Mouse (Mus musculus) erythroblast, embryonic 14.5 days (primary cell): ENCODE data around the gene Gna15. TPM values are rescaled to one million over a fixed set of nuclear protein-coding genes. Genes with fewer than 3 reads are reported as not detected.

Source experiments
- H3K27me3 ChIP-seq: 2 replicates; pipeline ENCODE4 v1.6.1; 2012; ENCODE audit warnings: inconsistent platforms; ENCODE audit not compliant: control insufficient read depth
- H3K36me3 ChIP-seq: 2 replicates; pipeline ENCODE4 v1.6.1; 2012; ENCODE audit warnings: mild to moderate bottlenecking, inconsistent platforms; ENCODE audit not compliant: control insufficient read depth
- H3K4me1 ChIP-seq: 2 replicates; pipeline ENCODE4 v1.6.1; 2012; ENCODE audit warnings: inconsistent platforms; ENCODE audit not compliant: control insufficient read depth
- H3K4me3 ChIP-seq: replicated peaks from 2 replicates; pipeline ENCODE3; 2012; ENCODE audit warnings: moderate library complexity, mild to moderate bottlenecking, inconsistent platforms
- H3K9me3 ChIP-seq: 2 replicates; pipeline ENCODE4 v1.6.1; 2012; ENCODE audit warnings: low read length, inconsistent platforms, mixed read lengths; ENCODE audit not compliant: control insufficient read depth
- GATA1 ChIP-seq: IDR thresholded peaks from 2 replicates; pipeline ENCODE4 v1.6.1; 2012; ENCODE audit warnings: low read length, inconsistent platforms, mixed read lengths
- TAL1 ChIP-seq: IDR thresholded peaks from 3 replicates; pipeline ENCODE4 v1.6.1; 2012; ENCODE audit warnings: low read length, inconsistent platforms, mixed read lengths
- polyA plus RNA-seq: library from polyadenylated mRNA; stranded (reverse); fragments of >175 nt; gene quantifications from 2 replicates; pipeline ENCODE4 v1.2.3, GENCODE M21; 2012

Gna15 gene
- polyA plus RNA-seq, 1 experiment: 0.14 TPM

DNA sequence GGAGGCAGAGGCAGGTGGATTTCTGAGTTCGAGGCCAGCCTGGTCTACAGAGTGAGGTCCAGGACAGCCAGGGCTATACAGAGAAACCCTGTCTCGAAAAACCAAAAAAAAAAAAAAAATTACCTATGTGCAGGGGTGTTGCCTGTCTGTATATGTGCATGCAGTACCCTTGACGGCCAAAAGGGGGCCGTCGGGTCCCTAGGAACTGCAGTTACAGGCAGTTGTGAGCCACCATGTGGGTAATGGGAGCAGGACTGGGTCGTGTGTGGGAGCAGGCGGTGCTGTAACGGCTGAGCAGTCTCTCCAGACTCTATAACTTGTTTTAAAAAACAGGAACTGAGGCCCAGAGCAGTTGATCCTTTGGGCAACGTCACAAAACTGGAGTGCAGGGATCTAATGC is 40.0 kb downstream of the Gna15 start:
- Histone ChIP-seq H3K36me3 (peaks cover 30% of the 10 kb centered on the region), H3K27me3 (peaks cover 34% of the 10 kb centered on the region), H3K9me3 (no peaks in the 10 kb centered on the region), H3K4me3 (no peak overlapping the region), H3K4me1 (peaks cover 18% of the 10 kb centered on the region)
- TF ChIP-seq GATA1: no peak
- TF ChIP-seq TAL1: no peak

- Histone ChIP-seq H3K4me1 (peaks cover 21% of the 10 kb centered on the region), H3K36me3 (peaks cover 16% of the 10 kb centered on the region), H3K9me3 (no peaks in the 10 kb centered on the region), H3K4me3 (peak within 1 kb of the TSS; percentile 42), H3K27me3 (peaks cover 46% of the 10 kb centered on the region)
- no peak for TF ChIP-seq GATA1
- no peak for TF ChIP-seq TAL1
Measured at GRCm38 (mm10) chr10:81482533-81482889, 41.5 kb downstream of the Gna15 start, which contains the start of gene Celf5. TSS of gene Celf5 (minus strand) at chr10:81482709.

- Histone ChIP-seq H3K9me3 (no peaks in the 10 kb centered on the region), H3K36me3 (peaks cover 9% of the 10 kb centered on the region), H3K27me3 (peaks cover 52% of the 10 kb centered on the region), H3K4me1 (peaks cover 25% of the 10 kb centered on the region), H3K4me3 (peak overlapping the region; percentile 42)
- no peak for TF ChIP-seq TAL1
- TF ChIP-seq GATA1: no peak
Measured at GRCm38 (mm10) chr10:81481605-81482532, 42.2 kb downstream of the Gna15 start.

DNA sequence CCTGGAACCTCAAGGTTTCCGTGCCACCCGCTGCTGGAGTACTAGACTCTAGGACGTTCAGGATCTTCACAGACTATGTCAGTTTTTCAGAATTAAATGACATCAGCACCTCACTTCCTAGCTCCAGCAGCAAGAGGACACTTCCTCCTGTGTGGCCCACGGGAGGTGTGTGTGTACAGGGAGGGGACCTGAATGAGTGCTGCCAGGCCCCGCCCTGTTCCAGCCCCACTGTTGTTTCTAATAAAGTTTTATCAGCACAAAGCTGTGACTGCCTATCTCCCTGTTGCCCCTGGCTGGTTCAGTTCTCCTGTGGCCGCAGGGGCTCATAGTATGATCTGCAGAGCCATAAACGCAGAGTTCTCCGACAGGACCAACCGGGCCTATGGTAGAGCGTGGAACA is 49.6 kb downstream of the Gna15 start:
- no peaks in the 10 kb centered on the region; the same call in 1 of the 2 replicates for H3K9me3 ChIP-seq
- TF ChIP-seq GATA1 (no peak), TAL1 (no peak)
- no peak overlapping the region for H3K4me3 ChIP-seq
- peaks cover 7% of the 10 kb centered on the region for H3K4me1 ChIP-seq
- no peaks in the 10 kb centered on the region for H3K36me3 ChIP-seq
- peaks cover 85% of the 10 kb centered on the region for H3K27me3 ChIP-seq

GRCm38 (mm10) chr10:81473003-81473451 is 51.0 kb downstream of the Gna15 start:
- no peak overlapping the region for H3K4me3 ChIP-seq
- TF ChIP-seq TAL1: no peak
- TF ChIP-seq GATA1: no peak
- peaks cover 91% of the 10 kb centered on the region for H3K27me3 ChIP-seq
- H3K4me1 ChIP-seq: peaks cover 7% of the 10 kb centered on the region
- H3K9me3 ChIP-seq: no peaks in the 10 kb centered on the region; the same call in 1 of the 2 replicates
- H3K36me3 ChIP-seq: no peaks in the 10 kb centered on the region

- TF ChIP-seq GATA1 (no peak), TAL1 (no peak)
- H3K27me3 ChIP-seq: peaks cover 93% of the 10 kb centered on the region
- H3K36me3 ChIP-seq: no peaks in the 10 kb centered on the region
- no peaks in the 10 kb centered on the region; the same call in 1 of the 2 replicates for H3K9me3 ChIP-seq
- peaks cover 4% of the 10 kb centered on the region for H3K4me1 ChIP-seq
- H3K4me3 ChIP-seq: no peak overlapping the region
Measured at GRCm38 (mm10) chr10:81472403-81473002, 51.5 kb downstream of the Gna15 start.

GRCm38 (mm10) chr10:81470454-81470853 is 53.6 kb downstream of the Gna15 start:
- H3K4me3 ChIP-seq: no peak overlapping the region
- H3K9me3 ChIP-seq: no peaks in the 10 kb centered on the region; the same call in 1 of the 2 replicates
- peaks cover 93% of the 10 kb centered on the region for H3K27me3 ChIP-seq
- peaks cover 1% of the 10 kb centered on the region for H3K4me1 ChIP-seq
- TF ChIP-seq GATA1 (no peak), TAL1 (no peak)
- no peaks in the 10 kb centered on the region for H3K36me3 ChIP-seq

- no peaks in the 10 kb centered on the region for H3K36me3 ChIP-seq
- peaks cover 13% of the 10 kb centered on the region for H3K4me1 ChIP-seq
- TF ChIP-seq TAL1: no peak
- no peak; the same call in 1 of the 2 replicates for TF ChIP-seq GATA1
- H3K9me3 ChIP-seq: peaks cover 2% of the 10 kb centered on the region; the same call in 1 of the 2 replicates
- H3K4me3 ChIP-seq: no peak overlapping the region
- H3K27me3 ChIP-seq: peaks cover 93% of the 10 kb centered on the region
Measured at GRCm38 (mm10) chr10:81469253-81469652, 54.8 kb downstream of the Gna15 start.

GRCm38 (mm10) chr10:81467670-81468235 is 56.3 kb downstream of the Gna15 start:
- Histone ChIP-seq H3K4me1 (peaks cover 18% of the 10 kb centered on the region), H3K36me3 (no peaks in the 10 kb centered on the region), H3K27me3 (peaks cover 93% of the 10 kb centered on the region), H3K9me3 (peaks cover 2% of the 10 kb centered on the region; the same call in 1 of the 2 replicates), H3K4me3 (no peak overlapping the region)
- no peak for TF ChIP-seq TAL1
- TF ChIP-seq GATA1: no peak
